Mouse (Mus musculus): ENCODE measurements around the gene Nrp1.

- no peak for TF ChIP-seq CTCF (IDR thresholded peaks at IDR 0.05; ENCODE audit: insufficient read depth, low read length)
- TF ChIP-seq POLR2A (IDR thresholded peaks at IDR 0.05; ENCODE audit: borderline replicate concordance, extremely low read depth, low read depth, low read length), result no peak
Observed at GRCm38 (mm10) chr8:128372724-128373123, 14.3 kb downstream of the Nrp1 start.
